Mouse (Mus musculus): ENCODE measurements around the gene Smyd3.

GRCm38 (mm10) chr1:179086208-179086607 is 431.6 kb downstream of the Smyd3 start:
- no peak for TF ChIP-seq CTCF (IDR thresholded peaks at IDR 0.05; ENCODE audit: low read depth, low read length)
- no peak for TF ChIP-seq EP300 (IDR thresholded peaks at IDR 0.05; ENCODE audit: insufficient read depth, low read depth, low read length)
- TF ChIP-seq POLR2A (IDR thresholded peaks at IDR 0.05; ENCODE audit: insufficient read depth, low read length) = no peak
